Mouse (Mus musculus) thymus, adult 2 months (tissue): ENCODE data around the gene Krt73.

ENCODE experiments used
- CTCF ChIP-seq: fragments of 200-500 bp; IDR thresholded peaks from 2 replicates; pipeline ENCODE4 v1.5.1; 2012; ENCODE audit warnings: mild to moderate bottlenecking, control low read depth, low read length, moderate library complexity, borderline replicate concordance; ENCODE audit not compliant: control insufficient read depth, poor library complexity, insufficient read depth; ENCODE audit errors: extremely low read depth
- POLR2A ChIP-seq: fragments of 200-500 bp; IDR thresholded peaks from 2 replicates; pipeline ENCODE4 v1.6.1; 2012; ENCODE audit warnings: mild to moderate bottlenecking, low read length, control low read depth, moderate library complexity; ENCODE audit not compliant: control insufficient read depth, poor library complexity, insufficient read depth; ENCODE audit errors: extremely low read depth

GRCm38 (mm10) chr15:101829441-101829840 is 27.3 kb upstream of the Krt73 start:
- TF ChIP-seq CTCF (no peak), POLR2A (no peak)
